Mouse (Mus musculus) ovary, postnatal 36 days (tissue): ENCODE data around the gene Erich4.
"Not testable (repeated sequence)": the region's sequence is repeated elsewhere in the genome, so short reads cannot be mapped to it uniquely, and the experiment has no call there.

Experiments used
- DNase-seq: peaks from one replicate; pipeline ENCODE4 v3.0.0; 2022; ENCODE audit warnings: low spot score, mixed read lengths

Erich4 gene

GRCm38 (mm10) chr7:25576793-25577437 lies 38.8 kb downstream of the Erich4 start:
- not testable (repeated sequence) for DNase-seq

GRCm38 (mm10) chr7:25576308-25576707 lies 39.4 kb downstream of the Erich4 start:
- not testable (repeated sequence) for DNase-seq

- DNase-seq = no peak
Observed at GRCm38 (mm10) chr7:25575870-25576269, 39.8 kb downstream of the Erich4 start.

- DNase-seq = no peak
Observed at GRCm38 (mm10) chr7:25575105-25575504, 40.6 kb downstream of the Erich4 start.

- DNase-seq = not testable (repeated sequence)
Observed at GRCm38 (mm10) chr7:25573806-25574205, 41.9 kb downstream of the Erich4 start.

GRCm38 (mm10) chr7:25568721-25569120 lies 47.0 kb downstream of the Erich4 start:
- no peak for DNase-seq
